Mouse (Mus musculus) heart, postnatal 0 days (tissue): Measurements from ENCODE around the gene Fam187b. TPM values are rescaled to one million over a fixed set of nuclear protein-coding genes. Genes with fewer than 3 reads are reported as not detected.

Source experiments
- ATAC-seq: fragments of 200-750 bp; cut with Nextera tagmentation; 2 replicates; pipeline ENCODE4 v1.8.0; 2017; ENCODE audit warnings: low read depth, moderate number of reproducible peaks, moderate library complexity; ENCODE audit not compliant: insufficient read depth
- DNase-seq: peaks from one replicate; pipeline ENCODE4 v3.0.0-alpha.2; 2016; ENCODE audit warnings: low spot score
- H3K27ac ChIP-seq: fragments of 300-500 bp; sonication (generic); 2 replicates; pipeline ENCODE4 v1.5.1; 2014; ENCODE audit warnings: low read depth, mild to moderate bottlenecking
- H3K27me3 ChIP-seq: fragments of 300-500 bp; sonication (generic); 2 replicates; pipeline ENCODE4 v1.6.1; 2014; ENCODE audit warnings: low read length, mixed read lengths; ENCODE audit not compliant: control insufficient read depth, insufficient read depth
- H3K36me3 ChIP-seq: fragments of 300-500 bp; sonication (generic); replicated peaks from 2 replicates; pipeline ENCODE4 v1.6.1; 2014; ENCODE audit warnings: low read length, mixed read lengths; ENCODE audit not compliant: control insufficient read depth, insufficient read depth
- H3K4me1 ChIP-seq: fragments of 300-500 bp; sonication (generic); 2 replicates; pipeline ENCODE4 v1.6.1; 2014; ENCODE audit warnings: antibody characterized with exemption; ENCODE audit not compliant: control insufficient read depth, insufficient read depth
- H3K4me2 ChIP-seq: fragments of 300-500 bp; sonication (generic); 2 replicates; pipeline ENCODE4 v1.6.1; 2014; ENCODE audit warnings: low read depth, mild to moderate bottlenecking, low read length, moderate library complexity
- H3K4me3 ChIP-seq: fragments of 300-500 bp; sonication (generic); 2 replicates; pipeline ENCODE4 v1.5.1; 2014; ENCODE audit warnings: low read depth, low read length
- H3K9ac ChIP-seq: fragments of 300-500 bp; sonication (generic); replicated peaks from 2 replicates; pipeline ENCODE4 v1.6.1; 2014; ENCODE audit warnings: low read depth, low read length, mixed read lengths
- H3K9me3 ChIP-seq: fragments of 300-500 bp; sonication (generic); replicated peaks from 2 replicates; pipeline ENCODE4 v1.6.1; 2016; ENCODE audit warnings: low read length; ENCODE audit not compliant: control insufficient read depth
- CTCF ChIP-seq: IDR thresholded peaks from 2 replicates; pipeline ENCODE4 v1.5.1; 2016; ENCODE audit warnings: antibody characterized with exemption, control low read depth, low read depth
- EP300 ChIP-seq: IDR thresholded peaks from 2 replicates; pipeline ENCODE4 v1.6.1; 2016; ENCODE audit warnings: antibody characterized with exemption, low read depth
- WGBS: fragments of 180-500 bp; shearing (Covaris S2); extraction: QIAGEN DNeasy Blood & Tissue Kit; methylation state at CpG from one replicate; pipeline ENCODE4 v1.1.7; 2014; 5-methylcytosine and 5-hydroxymethylcytosine counted together
- polyA plus RNA-seq: library from polyadenylated mRNA; unstranded; fragments of >200 nt; fragmentation: Nextera tagmentation; extraction: Ambion mirVana; gene quantifications from 2 replicates; pipeline ENCODE4 v1.2.1, GENCODE M21; 2015
- total RNA-seq: library from RNA; depleted of rRNA; stranded (reverse); fragments of >200 nt; gene quantifications from 2 replicates; pipeline ENCODE4 v1.2.3, GENCODE M21; 2014; ENCODE audit warnings: low replicate concordance

Fam187b gene
- total and polyA plus RNA-seq, 2 experiments from 2014 or later = 0.18 TPM; not detected in 1

GRCm38 (mm10) chr7:30952441-30953265 lies 20.9 kb upstream of the Fam187b start:
- ATAC-seq (no peak), DNase-seq (no peak)
- 90% methylated on average over 16 of the region's 16 CpGs for WGBS
- no peak overlapping the region for H3K4me3 ChIP-seq
- peaks cover 64% of the 10 kb centered on the region for H3K36me3 ChIP-seq
- no peak overlapping the region for H3K27ac ChIP-seq
- H3K4me1 ChIP-seq = peaks cover 6% of the 10 kb centered on the region
- H3K9ac ChIP-seq = no peak overlapping the region
- no peak for TF ChIP-seq EP300
- TF ChIP-seq CTCF = no peak
- H3K4me2 ChIP-seq = no peak overlapping the region
- no peaks in the 10 kb centered on the region for H3K27me3 ChIP-seq
- H3K9me3 ChIP-seq = no peaks in the 10 kb centered on the region

- ATAC-seq = no peak
- TF ChIP-seq CTCF (no peak), EP300 (no peak)
- Histone ChIP-seq H3K27ac (no peak overlapping the region), H3K4me1 (peaks cover 12% of the 10 kb centered on the region), H3K36me3 (peaks cover 64% of the 10 kb centered on the region), H3K27me3 (no peaks in the 10 kb centered on the region), H3K4me3 (no peak overlapping the region), H3K9me3 (no peaks in the 10 kb centered on the region), H3K4me2 (no peak overlapping the region), H3K9ac (no peak overlapping the region)
- 79% methylated on average over 6 of the region's 6 CpGs for WGBS
- no peak for DNase-seq
Observed at GRCm38 (mm10) chr7:30953459-30953858, 20.1 kb upstream of the Fam187b start.

DNA sequence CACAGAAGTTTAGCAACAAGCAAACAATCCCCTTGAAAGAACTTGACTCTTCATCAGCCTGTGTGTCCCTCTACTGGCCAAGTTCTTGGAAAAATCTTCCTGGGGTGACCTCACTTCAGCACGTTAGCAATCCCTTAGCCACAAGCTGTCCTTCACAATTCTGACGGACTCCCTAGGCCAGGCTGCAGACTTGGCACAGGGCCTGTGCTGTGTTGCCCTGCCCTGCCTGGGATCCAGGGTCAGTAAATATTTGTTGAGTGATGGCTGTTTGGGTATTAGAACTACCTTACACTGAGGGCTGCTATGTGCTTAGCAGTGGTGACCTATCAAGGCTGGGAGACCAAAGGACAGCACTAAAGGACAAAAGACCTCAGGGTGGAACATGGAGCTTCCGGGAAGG lies 19.6 kb upstream of the Fam187b start:
- H3K4me1 ChIP-seq = peaks cover 15% of the 10 kb centered on the region
- WGBS = 64% methylated on average over 3 of the region's 3 CpGs
- H3K9ac ChIP-seq = no peak overlapping the region
- DNase-seq = no peak
- no peaks in the 10 kb centered on the region for H3K27me3 ChIP-seq
- H3K36me3 ChIP-seq = peaks cover 65% of the 10 kb centered on the region
- no peak overlapping the region for H3K27ac ChIP-seq
- no peaks in the 10 kb centered on the region for H3K9me3 ChIP-seq
- no peak for ATAC-seq
- no peak overlapping the region for H3K4me3 ChIP-seq
- no peak for TF ChIP-seq EP300
- TF ChIP-seq CTCF = no peak
- H3K4me2 ChIP-seq = no peak overlapping the region

GRCm38 (mm10) chr7:30954971-30955520 lies 18.5 kb upstream of the Fam187b start:
- Histone ChIP-seq H3K36me3 (peaks cover 57% of the 10 kb centered on the region), H3K4me1 (peaks cover 15% of the 10 kb centered on the region), H3K27ac (no peak overlapping the region), H3K9me3 (no peaks in the 10 kb centered on the region), H3K4me2 (peak overlapping the region; percentile 92), H3K9ac (no peak overlapping the region), H3K4me3 (no peak overlapping the region), H3K27me3 (no peaks in the 10 kb centered on the region)
- no peak for TF ChIP-seq EP300
- no peak for TF ChIP-seq CTCF
- ATAC-seq (no peak), DNase-seq (no peak)
- WGBS = 91% methylated on average over 12 of the region's 12 CpGs

- DNase-seq (peak; percentile 87), ATAC-seq (peak; percentile 69)
- peak overlapping the region; percentile 92 for H3K4me2 ChIP-seq
- no peak for TF ChIP-seq EP300
- peak; percentile 68 for TF ChIP-seq CTCF
- no peaks in the 10 kb centered on the region for H3K27me3 ChIP-seq
- no peaks in the 10 kb centered on the region for H3K9me3 ChIP-seq
- H3K27ac ChIP-seq = peak overlapping the region; percentile 99
- peaks cover 16% of the 10 kb centered on the region for H3K4me1 ChIP-seq
- H3K4me3 ChIP-seq = peak overlapping the region; percentile 99
- WGBS = under 1% methylated on average over 59 of the region's 64 CpGs
- H3K36me3 ChIP-seq = peaks cover 50% of the 10 kb centered on the region
- peak overlapping the region; percentile 100 for H3K9ac ChIP-seq
Observed at GRCm38 (mm10) chr7:30955584-30956356, 17.8 kb upstream of the Fam187b start.
